Mouse (Mus musculus): ENCODE results near the gene Clasp2.

Clasp2 gene

DNA sequence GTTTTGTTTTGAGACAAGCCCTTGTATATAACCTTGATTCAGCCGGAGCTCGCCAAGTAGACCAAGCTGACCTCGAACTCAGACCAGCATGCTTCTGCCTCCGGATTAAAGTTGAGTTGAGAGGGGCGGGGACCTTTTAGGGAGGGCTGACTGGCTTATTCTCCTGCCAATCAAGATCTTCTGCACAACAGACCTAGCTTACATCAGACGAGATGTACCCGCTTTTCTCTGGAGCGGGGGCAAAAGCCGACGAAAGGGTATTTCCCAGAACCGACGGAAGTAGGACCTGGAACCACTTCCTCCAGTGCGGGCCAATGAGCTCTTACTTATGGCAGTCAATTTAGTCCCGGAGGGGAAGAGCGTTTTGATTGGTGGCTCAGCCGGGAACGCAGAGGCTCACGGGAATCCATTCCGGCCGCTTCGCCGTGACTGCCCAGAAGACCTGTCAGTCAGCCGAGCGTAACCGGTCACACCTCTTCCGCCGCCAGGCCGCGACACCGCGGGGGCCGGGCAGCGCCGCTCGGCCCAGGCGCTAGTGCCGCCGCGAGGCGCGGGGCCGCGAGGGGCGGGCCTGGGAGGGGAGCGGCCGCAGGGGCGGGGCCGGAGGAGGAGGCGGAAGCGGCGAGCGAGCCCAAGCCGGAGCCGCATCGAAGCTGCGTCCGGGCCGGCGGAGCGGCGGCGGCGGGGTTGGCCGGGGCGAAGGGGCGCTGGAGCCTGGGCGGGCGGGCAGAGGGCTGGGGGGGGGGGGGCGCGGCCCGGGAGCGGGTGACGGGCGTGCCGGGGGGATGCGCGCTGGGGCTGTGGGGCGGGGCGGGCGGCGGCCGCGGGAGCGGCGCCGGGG is 189.5 kb downstream of the Clasp2 start, which contains the start of gene Ubp1:
Gene Ubp1, plus strand, starts transcription at position 401 of the 841 bp plus-strand sequence.
- DNase-seq (ENCODE audit: low spot score in 2 of 2), result peak; percentile 98 to 99

DNA sequence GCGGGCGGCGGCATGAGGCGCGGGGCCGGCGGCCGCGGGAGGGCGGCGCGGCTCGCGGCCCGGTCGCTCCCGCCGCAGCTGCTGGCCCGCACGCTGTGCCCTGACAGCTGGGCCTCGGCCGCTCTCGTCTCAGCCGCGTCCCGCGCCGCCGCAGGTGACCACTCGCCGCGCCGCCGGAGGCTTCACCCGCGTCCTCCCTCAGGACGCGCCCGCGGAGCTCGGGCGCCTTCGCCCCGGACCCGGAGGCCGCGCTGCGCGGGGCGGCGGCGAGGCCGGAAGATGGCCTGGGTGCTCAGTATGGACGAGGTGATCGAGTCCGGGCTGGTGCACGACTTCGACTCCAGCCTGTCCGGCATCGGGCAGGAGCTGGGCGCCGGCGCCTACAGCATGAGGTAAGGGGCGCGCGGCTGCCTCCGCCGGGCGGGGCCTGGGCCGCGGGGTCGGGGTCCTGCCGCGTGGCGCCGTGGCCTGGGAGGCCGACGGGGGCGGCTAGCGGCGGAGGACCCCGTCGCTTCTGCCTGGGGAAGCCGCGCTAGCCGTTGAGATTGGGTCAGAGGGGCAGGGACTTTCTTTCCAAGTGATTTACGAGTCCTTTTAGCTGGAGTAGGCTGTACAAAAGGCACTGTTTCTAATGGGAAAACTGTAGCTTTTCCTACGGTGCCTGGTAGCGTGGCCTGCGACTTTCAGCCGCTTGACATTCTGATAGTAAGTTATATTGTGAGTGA is 190.3 kb downstream of the Clasp2 start:
- DNase-seq (ENCODE audit: low spot score in 2 of 2), result peak; percentile 11 to 35

DNA sequence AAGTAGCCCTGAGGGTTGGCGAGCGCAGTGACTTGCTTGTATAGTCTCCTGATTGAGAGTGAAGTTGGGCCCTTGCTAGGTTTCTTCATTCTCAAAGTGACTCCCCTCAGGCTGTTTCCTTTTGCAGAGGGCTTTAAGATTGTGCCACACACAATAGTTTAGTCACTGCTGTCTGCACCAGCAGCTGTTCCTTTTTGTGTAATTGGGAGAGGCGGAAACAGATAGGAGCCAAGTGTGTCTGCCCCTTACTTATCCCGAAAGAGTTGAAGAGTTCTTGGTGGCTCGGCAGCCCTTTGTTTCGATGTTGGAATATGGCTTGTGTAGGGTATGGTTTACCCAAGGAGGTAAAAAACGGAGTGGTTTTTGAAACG is 190.8 kb downstream of the Clasp2 start:
- DNase-seq (ENCODE audit: low spot score in 2 of 2), result peak; percentile 19 to 26

DNA sequence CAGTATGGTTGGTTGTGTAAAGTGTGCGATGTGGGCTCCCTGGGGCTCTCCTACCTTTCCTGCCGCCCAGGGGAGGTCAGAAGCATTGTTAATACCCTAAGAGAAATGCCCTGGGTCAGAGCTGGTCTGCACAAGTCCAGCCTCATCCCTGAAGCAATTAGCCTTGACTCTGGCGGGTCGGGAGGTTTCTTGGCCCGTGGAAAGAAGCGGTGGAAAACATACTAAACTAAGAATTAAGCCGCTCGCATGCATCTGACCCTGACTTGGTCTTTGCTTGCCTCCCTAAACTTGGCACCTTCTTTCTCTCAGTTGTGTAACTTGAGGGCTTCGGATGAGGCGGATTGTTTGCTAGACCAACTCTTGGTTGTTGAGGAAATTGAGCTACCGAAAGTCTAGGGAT is 191.2 kb downstream of the Clasp2 start:
- peak in 1 of 2 experiments; percentile 13 for DNase-seq (ENCODE audit: low spot score in 2 of 2)

DNA sequence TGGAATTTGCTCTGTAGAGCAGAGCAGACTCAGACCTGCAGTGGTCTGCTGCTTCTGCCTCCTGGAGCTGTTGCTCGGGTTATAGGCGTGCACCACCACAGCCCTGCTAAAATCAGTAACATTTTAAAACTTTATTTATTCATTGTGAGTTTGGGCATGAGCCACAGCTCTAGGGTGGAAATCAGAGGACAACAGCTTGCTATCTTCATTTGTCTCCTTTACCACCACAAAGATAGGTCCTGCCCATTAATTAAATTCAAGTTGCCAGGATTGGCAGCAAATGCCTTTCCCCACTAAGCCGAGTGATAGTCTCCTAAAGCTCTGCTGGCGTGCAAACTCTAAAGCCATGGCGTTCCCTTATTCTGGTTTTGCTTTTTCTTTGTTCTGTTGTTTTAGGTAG is 194.4 kb downstream of the Clasp2 start:
- DNase-seq (ENCODE audit: low spot score in 2 of 2), result no peak

DNA sequence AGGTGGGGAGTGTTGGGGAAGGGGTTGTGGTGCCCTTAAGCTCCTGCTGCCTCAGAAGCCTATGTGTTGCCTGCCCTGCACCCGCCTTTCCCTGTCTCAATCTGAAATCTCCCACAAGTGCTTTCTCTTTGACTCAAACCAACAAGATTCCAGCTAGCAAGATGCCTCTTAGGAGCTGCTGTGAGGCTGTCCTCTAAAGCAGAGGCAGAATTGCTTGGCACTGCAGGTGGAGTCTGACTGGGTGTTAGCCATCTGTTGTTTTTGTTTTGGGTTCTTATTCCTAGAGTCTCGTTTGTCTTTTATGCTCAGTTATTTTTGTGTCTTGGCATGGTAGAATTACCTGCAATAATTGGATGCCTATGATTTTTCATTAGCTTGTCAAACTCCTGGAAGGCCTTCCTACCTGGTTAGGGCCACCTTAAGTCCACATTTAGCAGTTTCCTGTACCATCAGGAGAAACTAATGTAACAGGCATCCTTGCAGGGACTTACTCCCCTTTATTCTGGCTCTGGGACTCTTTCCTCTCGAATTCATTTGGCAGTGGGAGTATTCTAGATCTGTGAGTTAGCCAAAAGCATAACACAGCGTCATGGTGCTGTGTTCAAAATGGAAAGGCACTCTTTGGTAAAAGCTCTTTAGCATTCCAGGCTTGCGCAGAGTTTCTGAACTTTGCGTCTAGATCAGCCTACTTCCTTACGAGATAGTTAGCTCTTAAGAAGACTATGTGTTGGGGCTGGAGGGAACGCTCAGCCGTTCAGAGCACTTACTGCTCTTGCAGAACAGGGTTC is 198.0 kb downstream of the Clasp2 start:
- no peak for DNase-seq (ENCODE audit: low spot score in 2 of 2)

DNA sequence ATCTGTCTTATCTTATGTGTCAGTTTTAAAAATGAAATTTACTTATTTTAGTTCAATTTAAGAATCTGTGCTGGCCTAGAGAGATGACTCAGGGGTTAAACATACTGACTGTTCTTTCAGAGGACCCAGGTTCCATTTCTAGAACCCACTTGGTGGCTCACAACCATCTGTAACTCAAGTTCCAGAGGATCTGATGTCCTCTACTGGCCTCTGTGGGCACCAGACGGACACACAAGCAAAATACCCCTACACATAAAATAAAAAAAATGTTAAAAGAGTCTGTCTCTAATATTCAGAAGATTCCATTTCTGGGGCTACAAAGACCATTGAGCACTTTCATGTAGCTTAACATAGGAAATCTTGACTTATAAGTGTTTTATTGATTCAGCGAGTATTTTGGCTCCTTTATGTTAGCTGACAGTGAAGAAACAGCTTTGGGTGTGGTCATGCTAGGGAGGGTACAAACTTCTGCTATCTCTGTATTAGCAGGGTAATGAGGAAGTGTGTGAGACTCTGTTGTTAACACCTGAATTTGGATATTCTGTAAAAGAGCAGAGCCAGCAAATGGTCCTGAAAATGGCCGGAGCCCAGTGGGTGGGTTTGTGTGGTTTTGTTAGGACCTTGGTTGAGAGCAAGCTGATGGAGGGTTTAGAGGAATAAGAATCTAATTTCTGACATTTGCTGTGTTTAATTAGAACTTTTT is 200.0 kb downstream of the Clasp2 start:
- no peak for DNase-seq (ENCODE audit: low spot score in 2 of 2)

DNA sequence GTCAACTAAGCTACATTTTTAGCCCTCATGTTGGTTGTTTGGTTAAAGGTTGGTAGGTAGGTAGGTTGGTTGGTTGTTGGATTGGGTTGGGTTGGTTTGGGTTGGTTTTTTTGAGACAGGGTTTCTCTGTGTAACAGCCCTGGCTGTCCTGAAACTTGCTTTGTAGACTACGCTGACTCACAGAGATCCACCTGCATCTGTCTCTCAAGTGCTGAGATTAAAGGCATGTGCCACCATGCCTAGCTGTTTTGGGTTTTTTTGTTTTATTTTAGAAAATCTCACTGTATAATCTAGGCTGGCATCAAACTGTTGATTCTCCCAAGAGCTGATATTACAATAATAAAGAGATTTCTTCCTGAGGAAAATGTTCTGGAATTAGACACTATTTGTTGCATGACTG is 202.1 kb downstream of the Clasp2 start:
- no peak for DNase-seq (ENCODE audit: low spot score in 2 of 2)

DNA sequence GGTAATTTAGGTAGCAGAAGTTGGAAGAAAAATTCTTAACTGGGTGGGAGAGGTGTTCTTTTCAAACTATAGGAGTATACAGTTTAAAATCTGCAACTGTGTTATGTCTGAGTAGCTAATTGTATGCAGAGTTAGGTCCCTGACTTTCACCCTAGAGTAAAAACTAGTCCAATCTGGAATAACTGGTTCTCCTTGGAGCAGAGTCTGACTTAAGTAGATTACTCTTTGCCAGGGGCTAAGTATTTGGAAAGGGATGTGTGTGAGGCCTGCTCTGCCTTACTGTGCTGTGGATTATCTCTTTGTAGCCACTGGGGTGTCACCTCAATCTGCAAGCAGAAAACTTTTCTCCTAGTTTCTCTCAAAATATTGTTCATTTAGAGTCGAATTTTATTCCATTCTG is 205.9 kb downstream of the Clasp2 start:
- DNase-seq (ENCODE audit: low spot score in 2 of 2), result no peak

DNA sequence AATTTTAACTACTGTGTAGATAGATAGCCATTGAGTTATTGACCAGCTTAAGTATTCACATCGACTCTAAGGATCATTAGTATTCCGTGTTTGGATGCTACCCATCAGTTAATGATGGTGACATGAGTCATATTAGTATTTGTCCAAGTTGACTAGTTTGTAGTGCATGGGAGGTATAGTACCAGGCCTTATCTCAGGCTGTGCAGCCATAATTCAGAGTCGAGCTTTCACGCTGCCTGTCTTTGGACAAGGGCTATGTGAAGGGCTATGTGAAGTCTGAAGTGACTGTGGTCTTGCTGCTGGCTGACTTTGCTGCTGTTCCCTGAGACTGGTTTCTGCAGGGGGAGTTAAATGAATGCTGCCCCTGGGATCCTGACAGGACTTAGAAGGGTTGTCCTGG is 216.5 kb downstream of the Clasp2 start:
- no peak for DNase-seq (ENCODE audit: low spot score in 2 of 2)

DNA sequence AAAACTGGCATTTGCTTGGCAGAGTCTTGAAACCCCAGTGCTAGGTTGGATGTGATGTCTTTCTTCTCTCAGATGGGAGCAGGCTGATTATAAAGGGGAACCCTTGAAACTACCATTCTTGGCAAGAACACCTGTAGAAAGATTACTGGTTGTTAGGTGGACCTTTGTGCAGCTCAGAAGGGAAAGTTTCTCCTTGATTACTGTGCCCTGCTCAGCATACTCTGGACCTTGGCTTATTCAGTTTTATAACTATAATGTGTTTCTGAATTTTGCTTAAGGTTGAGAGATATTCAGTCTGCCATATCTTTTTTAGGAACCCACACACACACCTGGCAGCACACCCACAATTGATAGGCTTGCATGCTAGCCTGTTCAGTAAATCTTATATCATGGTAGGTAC is 222.4 kb downstream of the Clasp2 start:
- no peak for DNase-seq (ENCODE audit: low spot score in 2 of 2)

DNA sequence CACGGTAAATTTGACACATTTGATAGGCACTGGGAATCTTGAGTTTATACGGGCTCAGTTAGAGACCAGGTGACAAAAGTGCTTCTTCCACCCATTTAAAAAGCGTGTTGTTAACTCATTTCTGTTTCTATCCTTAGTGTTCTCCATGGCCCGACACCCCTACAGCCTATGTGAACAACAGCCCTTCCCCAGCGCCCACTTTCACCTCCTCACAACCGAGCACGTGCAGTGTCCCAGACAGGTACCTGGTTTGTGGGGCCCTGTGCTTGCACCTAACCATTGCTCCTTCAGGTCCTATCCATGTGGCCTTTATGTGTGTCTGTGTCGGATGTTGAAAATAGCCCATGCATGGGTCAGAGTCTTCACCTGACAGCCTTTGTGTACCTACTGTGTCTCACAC is 223.1 kb downstream of the Clasp2 start:
- no peak for DNase-seq (ENCODE audit: low spot score in 2 of 2)

DNA sequence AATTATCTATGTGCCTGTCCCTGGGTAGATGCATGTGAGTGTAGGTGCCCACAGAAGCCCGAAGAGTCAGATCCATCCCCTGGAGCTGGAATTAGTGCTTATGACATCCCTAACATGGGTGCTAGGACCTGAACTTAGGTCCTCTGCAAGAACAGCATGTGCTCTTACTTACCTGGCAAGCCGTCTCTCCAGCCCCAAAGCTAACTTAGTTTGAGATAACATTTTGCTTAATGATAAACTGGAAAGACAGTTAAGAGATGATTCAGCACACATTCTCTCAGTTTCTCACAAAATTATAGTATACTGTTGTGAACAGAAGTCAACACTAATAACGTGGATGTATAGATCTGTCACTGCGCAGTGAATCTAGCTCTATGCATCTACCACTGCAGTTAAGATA is 225.6 kb downstream of the Clasp2 start:
- no peak for DNase-seq (ENCODE audit: low spot score in 2 of 2)

DNA sequence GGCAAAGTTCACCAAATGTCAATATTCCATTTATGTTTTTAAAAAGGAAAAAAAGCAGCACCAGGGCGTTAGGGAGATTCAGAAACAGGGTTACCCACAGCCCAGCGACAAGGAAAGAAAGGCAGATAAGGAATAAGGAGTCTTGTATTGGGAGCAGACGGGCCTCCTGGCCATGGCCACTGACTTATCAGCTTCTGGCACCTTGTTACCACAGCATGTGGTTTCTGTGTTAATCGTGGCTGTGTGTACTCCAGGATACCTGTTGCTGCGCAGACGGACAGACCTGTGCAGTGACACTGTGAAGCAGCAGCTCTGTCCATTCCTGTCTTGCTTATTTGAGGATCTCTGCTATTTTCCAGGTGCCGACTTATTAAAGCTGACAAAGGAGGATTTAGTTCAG is 227.7 kb downstream of the Clasp2 start:
- DNase-seq (ENCODE audit: low spot score in 2 of 2), result no peak
